Mouse (Mus musculus): ENCODE results near the gene Dnajb12.

The Dnajb12 gene

DNA sequence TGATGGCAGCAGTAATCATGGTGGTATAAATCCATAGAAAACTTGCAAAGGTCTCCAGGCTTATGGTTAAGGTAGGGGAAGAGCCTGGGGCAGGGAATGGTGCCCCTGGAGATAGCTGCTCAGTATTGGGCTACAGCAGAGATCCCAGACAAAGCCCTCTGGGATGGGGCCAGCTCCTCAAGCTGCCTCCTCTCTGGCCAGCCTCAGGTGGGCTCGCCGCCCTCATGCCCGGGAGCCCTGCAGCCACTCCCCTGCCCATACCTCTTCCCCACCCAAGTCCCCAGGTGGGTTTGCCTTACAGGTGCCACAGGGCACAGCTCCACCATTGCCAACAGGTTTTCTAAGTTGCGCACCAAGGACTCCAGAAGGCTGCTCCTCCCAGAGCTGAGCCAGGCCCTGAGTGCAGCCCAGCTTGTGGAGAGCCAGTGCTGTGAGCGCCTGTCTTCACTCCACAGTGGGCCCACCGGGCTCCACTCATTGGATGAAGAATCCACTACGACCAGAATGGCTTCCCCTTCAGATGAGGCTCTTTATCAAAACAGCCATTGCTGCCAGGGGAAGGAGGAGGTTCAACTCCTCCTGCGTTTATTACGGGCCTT is 18.9 kb downstream of the Dnajb12 start:
- no peak for DNase-seq

DNA sequence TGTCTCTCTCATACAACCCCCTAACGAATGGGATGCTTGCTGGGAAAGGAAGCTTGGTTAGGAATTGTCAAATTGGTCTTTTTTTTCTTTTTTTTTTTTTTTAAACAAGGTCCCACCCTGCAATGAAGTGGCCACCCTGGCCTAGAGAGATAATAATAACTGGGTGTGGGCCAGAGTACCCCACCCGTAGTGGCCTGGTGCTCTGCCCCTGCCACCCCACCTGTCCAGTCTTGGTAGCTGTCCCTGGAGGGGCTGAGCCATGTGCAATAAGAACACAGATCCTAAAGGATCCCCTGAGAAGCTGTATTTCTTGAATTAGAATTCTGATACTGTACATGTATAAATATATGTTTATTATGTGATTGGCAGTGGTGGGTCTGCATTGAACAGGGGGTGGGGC is 19.6 kb downstream of the Dnajb12 start:
- no peak for DNase-seq

DNA sequence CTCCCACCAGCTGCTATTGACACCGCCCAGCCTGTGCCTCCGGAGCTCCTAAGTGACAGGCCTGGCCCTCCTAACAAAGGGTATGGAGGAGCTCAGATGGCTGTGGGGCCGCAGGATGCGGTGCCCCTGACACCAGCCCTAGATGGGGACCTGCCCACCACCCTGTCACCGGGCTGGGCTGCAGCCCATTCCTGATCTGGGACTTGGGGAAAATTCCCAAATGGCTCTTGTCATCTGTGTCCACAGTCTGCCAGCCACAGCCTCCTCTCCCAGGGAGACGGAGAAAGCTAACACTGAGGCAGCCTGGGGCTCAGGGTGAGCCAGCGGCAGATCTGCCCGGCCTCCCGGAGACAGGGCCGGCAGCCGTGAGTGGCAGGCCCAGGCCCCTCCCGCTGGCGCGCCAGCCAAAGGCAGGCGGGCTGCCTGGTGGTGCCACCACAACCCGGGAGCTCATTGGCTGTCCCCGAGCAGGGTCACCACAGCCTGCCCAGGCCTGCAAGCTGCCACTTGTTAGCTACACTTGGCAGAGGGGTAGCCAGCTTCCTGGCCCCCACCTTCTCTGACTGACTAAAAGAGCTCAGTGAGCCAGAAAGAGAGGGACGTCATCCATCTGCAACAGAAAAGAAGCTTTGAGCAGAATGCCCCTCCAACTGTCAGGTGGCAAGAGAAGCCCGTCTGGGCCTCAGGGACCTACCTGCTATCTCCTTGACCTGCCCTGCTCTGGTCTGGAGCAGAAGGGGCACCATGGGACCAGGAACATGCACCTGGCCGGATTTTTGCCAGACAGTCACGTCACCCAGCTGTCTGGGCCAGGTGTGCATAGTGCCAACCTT is 20.2 kb downstream of the Dnajb12 start:
- peak; percentile 85 for DNase-seq

DNA sequence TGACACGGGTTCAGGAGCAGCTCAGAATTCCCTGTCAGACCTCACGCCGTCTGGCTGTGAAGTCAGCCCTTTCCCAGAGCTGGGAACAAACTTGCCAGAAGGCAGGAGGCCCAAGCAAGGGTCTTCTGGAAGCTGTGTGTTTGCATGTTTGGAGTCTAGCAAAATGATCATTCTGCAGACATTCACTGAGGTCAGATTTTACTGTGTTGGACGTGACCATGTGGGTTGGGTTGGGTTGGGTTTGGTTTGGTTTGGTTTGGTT is 20.7 kb downstream of the Dnajb12 start:
- no peak for DNase-seq

DNA sequence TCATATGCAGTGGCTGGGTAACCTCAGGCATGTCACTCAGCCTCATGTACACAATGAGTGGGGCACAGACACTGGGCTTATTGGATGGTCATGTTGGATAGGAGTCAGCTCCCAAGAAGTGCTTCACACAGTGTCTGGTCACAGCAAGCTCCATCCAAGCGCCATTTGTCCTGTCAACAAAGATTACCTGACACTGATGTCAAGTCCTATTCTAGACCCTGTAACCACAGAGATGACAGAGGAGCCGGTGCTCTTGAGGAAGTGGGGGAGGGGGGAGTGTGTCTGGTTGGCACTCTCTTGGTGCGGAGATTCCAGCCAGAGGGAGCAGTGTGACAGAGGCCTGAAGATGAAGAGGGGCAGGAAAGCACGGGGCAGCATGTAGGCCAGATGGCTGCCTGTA is 21.6 kb downstream of the Dnajb12 start:
- no peak for DNase-seq

DNA sequence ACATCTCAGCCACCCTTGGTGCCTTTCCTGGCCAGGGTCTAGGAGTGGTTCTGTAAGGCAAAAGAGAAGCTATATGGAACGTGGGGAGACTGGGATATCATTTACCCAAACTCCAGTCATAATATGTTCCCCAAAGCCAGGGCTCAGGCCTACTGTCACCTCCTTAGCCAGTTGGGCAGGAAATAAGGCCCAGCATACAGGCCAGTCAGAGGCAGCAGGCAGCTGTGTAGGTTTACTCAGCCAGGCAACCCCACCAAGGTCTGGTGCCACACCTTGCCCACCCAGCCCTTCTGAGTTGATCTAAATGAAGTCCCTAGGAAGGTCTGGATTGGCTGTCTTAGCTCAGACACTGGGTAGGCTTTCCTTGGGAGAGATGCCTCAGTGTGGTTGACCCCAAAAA is 22.1 kb downstream of the Dnajb12 start:
- no peak for DNase-seq

DNA sequence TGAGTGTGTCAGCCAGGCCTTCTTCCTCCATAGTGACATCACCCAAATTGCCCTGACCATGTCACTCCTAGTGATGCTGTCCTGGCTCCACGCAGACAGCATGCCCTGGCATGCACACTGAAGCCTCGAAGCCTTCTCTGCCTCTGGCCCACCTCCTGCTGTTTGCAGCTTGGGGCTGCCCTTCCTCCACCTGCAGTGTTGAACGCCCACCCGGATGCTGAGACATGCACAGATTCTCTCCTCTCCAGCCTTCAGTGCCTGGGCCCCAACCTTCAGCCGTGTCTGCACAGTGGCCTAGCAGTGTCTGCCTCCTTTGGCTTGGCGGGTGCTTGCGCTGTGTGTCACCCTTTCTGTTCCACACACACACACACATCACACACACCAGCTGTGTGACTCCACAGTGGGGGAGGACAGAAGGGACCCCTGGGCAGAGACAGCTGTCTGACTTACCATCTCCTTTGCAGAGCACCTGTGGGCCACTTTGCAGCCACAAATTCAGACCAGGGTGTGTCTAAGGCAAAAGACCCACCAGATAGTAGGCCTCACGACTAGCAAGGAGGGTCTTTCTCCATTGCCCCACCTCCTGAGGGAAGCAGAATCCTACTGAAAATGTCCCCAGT is 22.7 kb downstream of the Dnajb12 start:
- DNase-seq = no peak

DNA sequence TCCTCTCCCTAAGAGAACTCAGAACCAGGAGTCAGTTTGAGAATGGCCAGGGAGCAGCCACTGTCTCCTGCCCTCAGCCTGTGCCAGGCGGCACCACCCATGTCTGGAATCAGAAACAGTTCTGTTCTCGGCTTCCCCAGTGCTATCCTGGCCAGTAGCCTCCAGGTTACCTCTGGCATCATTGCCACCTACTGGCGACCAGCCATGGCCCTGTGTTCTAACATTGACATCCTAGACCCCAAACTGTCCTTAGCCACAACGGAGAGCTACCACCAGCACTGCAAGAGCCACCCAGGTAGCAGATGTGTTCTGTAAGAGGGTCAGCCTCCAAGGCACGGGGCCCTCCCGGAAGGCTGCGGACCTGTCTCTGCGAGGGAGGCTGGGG is 23.2 kb downstream of the Dnajb12 start:
- no peak for DNase-seq

DNA sequence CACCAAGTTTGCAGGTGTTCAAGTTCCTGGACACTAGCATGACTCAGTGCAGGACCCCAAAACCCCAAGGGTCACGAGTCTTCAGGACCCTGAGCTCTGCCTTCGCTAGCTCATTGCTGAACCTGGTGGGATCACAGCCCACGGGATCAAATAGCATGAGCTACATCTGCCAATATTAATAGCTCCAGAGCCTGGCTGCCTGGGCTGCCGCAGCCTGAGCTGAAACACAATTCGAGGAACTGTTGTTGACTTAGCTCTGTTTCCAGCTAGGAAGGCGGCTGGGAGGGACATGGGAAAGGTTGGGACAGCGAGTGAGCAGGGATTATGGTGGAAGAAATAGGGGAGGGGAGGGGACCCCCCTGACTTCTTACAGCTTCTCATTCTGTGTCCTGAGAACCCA is 23.8 kb downstream of the Dnajb12 start:
- no peak for DNase-seq

DNA sequence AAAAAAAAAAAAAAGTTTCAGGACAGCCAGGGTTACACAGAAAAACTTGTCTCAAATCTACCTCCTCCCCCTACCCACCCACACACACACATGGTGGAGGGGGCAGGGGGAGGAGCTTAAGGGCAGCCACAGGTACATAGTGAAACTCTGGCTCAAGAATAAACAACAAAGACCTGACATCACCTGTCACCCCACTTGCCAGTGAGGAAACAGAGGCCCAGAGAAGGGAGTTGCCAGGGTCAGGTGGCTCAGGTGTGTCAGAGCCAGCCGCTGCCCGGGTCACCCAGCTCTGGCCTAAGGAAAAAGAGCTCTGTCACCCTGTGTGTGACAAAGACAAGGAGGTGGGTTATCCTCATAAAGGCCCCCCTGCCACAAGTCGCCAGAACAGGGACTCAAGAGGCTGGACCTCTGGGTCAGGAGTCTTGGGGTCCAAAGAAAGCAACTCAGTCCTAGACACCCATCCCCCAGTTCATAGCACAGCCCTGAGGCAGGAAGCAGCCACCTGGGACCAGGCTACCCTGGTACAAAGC is 27.8 kb downstream of the Dnajb12 start:
- no peak for DNase-seq

DNA sequence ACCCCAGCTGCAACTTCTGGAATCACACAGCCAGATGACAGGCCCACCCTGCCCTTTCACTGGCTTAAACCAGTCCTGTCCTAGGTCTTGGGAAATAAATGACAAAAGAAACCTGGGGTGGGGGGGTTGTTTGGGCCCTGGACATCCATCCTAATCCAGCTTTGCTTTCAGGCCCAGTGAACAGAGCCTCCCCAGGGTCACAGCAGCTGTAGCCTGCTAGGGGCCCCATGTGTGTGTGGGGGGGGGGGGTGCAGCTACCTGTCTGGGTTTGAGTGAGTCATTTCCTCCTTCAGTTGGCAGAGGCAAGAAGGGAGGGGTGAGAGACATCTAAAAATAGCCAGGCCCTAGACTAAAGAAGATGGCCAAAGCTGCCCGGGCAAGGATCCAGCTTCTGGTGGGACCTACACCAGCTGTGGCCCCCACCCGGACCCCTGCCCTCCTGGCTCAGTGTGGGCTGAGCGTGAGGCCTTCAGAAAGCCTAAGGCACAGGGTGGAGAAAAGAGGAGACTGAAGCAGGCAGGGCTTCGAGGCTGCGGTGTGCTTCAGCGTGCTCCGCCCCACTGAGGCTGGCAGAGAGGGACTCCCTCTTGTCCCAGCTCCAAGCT is 28.4 kb downstream of the Dnajb12 start:
- DNase-seq = no peak

DNA sequence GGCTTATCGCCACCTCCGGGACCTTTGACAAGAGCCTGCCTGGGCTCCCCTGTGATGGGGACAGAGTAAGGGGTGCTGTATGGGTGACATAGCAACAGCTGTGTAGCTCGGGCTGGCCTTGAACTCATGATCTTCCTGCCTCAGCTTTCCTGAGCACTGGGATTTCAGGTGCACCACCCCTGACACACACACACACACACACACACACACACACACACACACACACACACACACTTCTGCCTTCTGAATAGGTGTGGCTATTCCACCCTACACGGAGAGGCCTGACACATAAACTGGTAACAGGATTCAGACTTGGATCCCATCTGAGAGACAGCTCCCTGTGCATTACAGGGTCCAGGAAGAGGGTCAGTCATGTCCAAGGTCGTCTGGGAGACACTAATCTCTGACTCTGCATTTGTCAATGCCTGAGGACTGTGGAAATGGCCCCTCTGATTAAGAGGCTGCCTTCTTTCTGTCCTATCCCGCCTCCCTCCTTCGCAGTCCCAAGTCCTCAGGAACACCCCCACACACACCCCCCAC is 29.5 kb downstream of the Dnajb12 start:
- no peak for DNase-seq

DNA sequence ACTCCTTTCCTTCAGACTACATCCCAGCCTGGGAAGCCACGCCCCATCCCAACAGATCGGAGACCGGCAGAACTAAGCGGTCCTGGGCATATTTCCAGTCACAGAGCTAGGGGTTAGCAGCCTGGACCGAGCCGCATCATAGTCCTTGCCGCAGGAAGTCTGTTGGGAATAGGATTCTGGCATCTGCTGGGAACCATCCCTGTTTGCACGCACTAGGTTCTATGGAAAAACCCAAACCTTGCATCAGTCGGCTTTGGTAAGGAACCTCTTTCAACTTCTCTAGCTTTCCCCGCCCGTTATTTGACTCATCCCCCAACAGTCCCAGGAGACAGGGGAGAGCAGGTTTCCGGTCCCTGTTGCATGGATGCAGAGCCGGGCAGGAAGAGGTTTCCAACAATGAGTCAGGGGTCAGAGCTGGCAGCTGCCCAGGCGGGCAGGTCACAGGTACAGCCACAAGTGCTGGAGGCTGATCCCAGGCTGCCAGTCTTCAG is 30.0 kb downstream of the Dnajb12 start:
- no peak for DNase-seq

DNA sequence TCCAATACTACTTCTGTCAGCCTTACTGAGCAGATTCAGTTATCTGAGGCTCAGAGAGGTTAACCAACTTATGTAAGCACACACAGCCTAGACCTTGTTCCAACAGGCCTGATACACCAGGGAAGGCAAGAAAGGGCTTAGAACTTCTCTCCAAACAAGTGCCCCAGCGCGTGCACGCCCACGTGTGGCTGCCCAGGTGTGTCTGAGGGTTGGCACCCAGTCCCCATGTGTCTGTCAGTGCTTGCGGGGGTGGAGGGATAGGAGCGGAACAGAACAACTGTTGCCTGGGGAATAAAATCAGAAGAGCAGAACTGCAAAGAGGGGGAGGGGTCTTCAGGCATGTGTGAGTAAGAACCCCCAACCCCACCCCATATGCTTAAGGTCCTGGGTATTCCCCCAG is 31.7 kb downstream of the Dnajb12 start:
- DNase-seq = no peak

DNA sequence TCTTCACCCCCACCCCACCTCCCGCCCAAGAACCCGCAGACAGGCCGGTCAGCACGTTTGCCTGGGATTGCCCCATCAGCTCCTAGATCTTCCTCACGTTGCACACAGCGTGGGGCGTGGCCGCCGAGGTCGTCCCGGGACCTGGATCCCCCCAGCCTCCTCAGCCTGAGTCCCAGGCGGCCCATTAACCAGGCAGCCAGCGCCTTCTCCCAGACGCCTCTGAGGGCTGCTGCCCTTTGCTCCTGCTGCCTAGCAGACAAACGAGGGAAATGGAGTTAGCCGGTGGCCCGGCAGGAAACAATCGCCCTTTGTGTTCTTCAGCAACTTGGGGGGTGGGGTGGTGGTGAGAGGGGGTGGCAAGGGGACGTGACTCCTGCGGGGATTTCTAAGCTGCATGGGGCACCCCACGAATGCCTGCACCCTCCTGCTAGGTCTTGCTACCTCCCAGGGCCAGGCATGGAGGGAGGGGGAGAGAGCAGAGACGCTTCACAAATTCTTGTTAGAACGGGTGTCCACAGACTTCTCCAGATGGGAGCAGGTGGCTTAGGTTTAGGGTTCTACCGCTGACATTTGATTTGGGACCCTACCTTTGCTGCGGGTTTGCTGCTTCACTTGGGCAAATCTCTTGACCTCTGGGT is 32.3 kb downstream of the Dnajb12 start:
- no peak for DNase-seq

DNA sequence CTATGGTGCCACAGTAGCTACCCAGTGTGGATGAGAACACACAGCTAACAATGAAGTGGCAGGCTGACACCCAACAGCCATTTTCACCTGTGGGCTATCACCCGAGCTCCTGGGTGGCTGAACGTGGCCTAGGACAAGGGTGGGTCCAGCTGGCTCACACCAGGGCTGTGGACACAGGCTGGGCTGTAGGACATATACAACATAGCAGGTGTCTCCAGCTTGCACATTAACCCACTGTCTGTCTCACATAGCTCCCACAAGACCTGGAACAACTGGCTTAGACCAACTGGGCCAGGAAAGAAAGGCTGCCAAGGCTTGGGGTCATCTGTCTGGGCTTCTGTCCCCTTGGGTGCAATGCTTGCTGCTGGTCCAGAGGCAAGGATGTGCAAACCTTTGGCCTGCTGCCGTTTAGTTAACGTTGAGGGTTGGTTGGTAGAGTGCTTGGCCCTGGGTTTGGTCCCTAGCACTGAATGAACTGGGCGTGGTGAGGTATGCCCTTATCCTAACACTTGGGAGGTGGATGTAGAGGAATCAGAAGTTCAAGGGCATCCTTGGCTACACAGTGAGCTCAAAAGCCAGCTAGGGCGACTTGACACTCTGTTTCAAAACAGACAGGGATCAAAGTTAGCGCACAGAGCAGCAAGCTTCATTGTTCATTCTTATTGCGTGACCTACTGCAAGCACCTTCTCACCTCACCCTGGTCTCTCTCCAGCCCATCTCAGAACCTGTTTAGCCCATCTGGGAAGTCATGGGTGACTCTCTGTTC is 36.0 kb downstream of the Dnajb12 start:
- no peak for DNase-seq

DNA sequence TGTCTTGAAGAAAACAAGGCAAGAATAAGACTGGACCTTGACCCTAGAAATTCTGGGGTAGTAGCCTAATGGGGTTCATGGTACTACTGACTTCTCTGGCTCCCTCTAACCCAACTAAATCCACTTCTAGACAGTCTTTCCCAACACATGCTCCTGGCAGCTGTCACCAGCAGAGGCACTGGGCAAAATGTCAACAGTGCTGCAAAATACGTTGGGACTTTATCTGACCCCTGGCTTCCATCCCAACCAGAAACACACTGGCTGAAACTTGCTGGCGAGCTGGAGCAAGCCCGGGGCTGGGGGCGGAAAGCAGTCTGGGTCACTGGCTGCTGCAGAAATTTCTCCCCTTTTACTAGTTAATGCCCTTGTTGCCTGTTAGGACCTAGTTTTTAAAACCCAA is 36.8 kb downstream of the Dnajb12 start:
- DNase-seq = no peak

DNA sequence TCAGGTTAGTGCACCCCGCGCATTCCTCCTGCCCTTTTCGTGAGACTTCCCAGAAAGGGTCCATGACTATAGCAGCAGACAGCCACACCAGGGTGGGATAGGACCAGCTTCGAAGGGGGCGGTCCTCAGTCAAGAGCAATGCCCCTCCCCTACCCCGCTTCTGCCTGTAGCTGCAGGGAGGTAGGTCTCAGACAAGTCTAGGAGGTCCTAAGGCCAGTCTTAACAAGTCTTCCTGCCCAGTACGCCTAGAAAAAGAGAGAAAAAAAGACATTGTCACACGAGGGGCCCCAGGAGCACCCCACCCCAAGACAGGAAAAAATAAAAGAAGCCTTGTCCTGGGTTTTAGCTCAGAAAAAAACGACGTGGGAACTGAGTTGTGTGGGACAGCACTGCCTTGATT is 37.3 kb downstream of the Dnajb12 start:
- DNase-seq = no peak

DNA sequence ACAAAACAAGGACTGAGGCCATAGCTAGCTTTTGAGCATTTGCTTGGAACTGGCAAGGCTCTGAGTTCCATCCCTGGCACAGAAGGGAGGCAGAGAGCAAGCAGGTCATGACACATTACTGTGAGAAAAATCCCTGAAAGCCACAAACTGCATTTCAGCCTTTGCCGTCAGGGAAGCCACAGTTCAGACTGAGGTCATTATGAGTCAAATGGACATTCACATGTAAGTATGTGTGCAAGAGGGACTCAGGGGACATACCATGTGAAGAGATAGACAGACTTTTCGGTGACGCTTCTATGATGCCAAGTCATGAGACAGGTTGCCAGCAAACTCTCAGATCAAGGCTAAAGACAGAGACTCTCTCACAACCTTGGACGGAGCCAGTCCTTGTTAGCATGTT is 38.8 kb downstream of the Dnajb12 start:
- no peak for DNase-seq

DNA sequence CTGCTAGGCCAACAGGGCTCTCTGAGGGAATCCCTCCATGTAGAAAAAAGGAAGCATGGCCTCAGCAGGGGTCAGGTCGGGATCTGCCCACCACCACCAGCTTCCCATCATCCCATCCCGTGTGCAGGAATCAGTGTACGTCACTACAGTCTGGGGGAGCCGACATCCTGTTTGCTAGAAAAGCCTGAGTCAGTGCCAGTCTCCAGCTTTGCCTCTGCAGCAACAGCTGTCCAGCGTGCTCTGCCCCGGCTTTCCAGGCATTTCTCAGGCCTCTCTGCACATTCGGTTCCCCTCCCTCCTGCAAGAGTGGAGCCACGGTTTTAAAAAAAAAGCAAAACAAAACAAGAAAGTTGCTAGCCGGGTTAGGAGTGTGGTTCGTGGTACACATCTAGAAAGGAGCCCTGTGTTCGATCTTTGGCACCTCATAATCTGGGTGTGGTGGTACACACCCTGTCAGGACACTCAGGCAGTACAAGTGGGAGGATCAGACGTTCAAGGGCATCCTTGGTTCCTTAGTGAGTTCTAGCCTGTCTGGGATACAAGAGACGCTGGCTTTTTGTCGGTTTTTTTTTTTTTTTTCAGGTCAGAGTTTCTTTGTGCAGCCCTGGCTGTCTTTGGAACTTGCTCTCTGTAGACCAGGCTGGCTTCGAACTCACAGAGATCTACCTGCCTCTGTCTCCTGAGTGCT is 40.3 kb downstream of the Dnajb12 start:
- no peak for DNase-seq

DNA sequence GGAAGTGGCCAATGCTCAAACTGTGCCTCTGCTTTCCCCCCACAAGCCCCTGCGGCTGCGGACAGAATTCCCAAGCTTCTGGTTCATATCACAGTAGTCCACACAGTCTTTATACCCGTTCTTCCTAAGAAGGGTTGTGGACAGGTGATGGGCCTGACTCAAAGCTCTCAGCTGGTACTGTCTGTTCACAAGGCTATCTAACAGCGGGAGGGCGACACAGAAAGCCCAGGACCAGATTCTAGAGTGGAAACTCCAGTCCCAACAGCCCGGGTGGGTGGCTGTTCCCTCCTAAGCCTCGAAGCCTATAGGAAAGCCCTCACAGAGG is 41.1 kb downstream of the Dnajb12 start:
- DNase-seq = no peak

All from cerebellum, adult 11 months (tissue).